Mouse (Mus musculus) embryonic facial prominence, embryonic 15.5 days (tissue): ENCODE data around the gene Itpk1. TPM values are rescaled to one million over a fixed set of nuclear protein-coding genes. Genes with fewer than 3 reads are reported as not detected.

Experiments
- ATAC-seq: fragments of 200-750 bp; cut with Nextera tagmentation; 2 replicates; pipeline ENCODE4 v1.8.0; 2017; ENCODE audit warnings: low read depth, moderate TSS enrichment; ENCODE audit not compliant: insufficient number of reproducible peaks, low FRiP score, low TSS enrichment
- H3K27ac ChIP-seq: fragments of 300-500 bp; sonication (generic); replicated peaks from 2 replicates; pipeline ENCODE4 v1.5.1; 2015; ENCODE audit warnings: mild to moderate bottlenecking, inconsistent platforms
- H3K27me3 ChIP-seq: fragments of 300-500 bp; sonication (generic); 2 replicates; pipeline ENCODE4 v1.6.1; 2015; ENCODE audit warnings: inconsistent platforms
- H3K36me3 ChIP-seq: fragments of 300-500 bp; sonication (generic); 2 replicates; pipeline ENCODE4 v1.6.1; 2015; ENCODE audit warnings: mild to moderate bottlenecking, inconsistent platforms
- H3K4me1 ChIP-seq: fragments of 300-500 bp; sonication (generic); 2 replicates; pipeline ENCODE4 v1.6.1; 2015; ENCODE audit warnings: inconsistent platforms
- H3K4me2 ChIP-seq: fragments of 300-500 bp; sonication (generic); replicated peaks from 2 replicates; pipeline ENCODE4 v1.6.1; 2015; ENCODE audit warnings: mild to moderate bottlenecking, inconsistent platforms
- H3K4me3 ChIP-seq: fragments of 300-500 bp; sonication (generic); replicated peaks from 2 replicates; pipeline ENCODE4 v1.5.1; 2015; ENCODE audit warnings: mild to moderate bottlenecking, inconsistent platforms
- H3K9ac ChIP-seq: fragments of 300-500 bp; sonication (generic); 2 replicates; pipeline ENCODE4 v1.6.1; 2015; ENCODE audit warnings: inconsistent platforms
- H3K9me3 ChIP-seq: fragments of 300-500 bp; sonication (generic); replicated peaks from 2 replicates; pipeline ENCODE4 v1.6.1; 2016; ENCODE audit warnings: inconsistent platforms
- WGBS: fragments of 180-500 bp; shearing (Covaris S2); methylation state at CpG from one replicate; pipeline ENCODE4 v1.1.7; 2015; 5-methylcytosine and 5-hydroxymethylcytosine counted together
- polyA plus RNA-seq: library from polyadenylated mRNA; unstranded; fragments of >200 nt; fragmentation: Nextera tagmentation; extraction: Ambion mirVana; gene quantifications from 2 replicates; pipeline ENCODE4 v1.2.1, GENCODE M21; 2015

Itpk1 gene
- polyA plus RNA-seq, 1 experiment from 2014 or later = 13.6 TPM

GRCm38 (mm10) chr12:102672857-102673839, 31.6 kb downstream of the Itpk1 start:
- 0 out of 2 replicates have a peak, but pooled peaks cover 6% of the 10 kb centered on the region for H3K36me3 ChIP-seq
- H3K27me3 ChIP-seq = no peaks in the 10 kb centered on the region
- peaks cover 10% of the 10 kb centered on the region; the same call in 1 of the 2 replicates for H3K4me1 ChIP-seq
- no peaks in the 10 kb centered on the region for H3K9me3 ChIP-seq
- no peak overlapping the region for H3K9ac ChIP-seq
- no peak for ATAC-seq
- no peak overlapping the region for H3K4me2 ChIP-seq
- H3K27ac ChIP-seq = no peak overlapping the region
- H3K4me3 ChIP-seq = no peak overlapping the region
- 83% methylated on average over 20 of the region's 20 CpGs for WGBS

DNA sequence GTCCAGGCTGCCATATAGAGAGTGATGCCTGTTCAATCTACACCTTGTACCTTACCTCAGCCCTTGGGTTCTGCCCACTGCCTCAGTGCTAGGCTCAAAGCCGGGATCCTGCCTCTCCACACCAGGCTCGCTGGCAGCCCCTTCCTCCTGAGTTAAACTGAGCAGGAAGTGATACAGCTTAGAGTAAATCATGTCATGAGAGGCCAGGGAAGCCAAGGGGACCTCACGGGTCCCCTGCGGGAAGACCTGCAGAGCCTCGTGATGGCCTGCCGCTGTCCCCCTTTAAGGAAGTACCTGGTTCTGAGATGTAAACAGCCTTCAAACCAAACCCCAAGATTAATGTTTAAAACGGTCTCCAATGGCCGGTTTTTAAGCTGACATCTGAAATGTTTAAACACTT, 32.6 kb downstream of the Itpk1 start:
- H3K4me2 ChIP-seq = no peak overlapping the region
- H3K4me3 ChIP-seq = no peak overlapping the region
- H3K27ac ChIP-seq = no peak overlapping the region
- no peaks in the 10 kb centered on the region for H3K9me3 ChIP-seq
- no peak overlapping the region for H3K9ac ChIP-seq
- H3K4me1 ChIP-seq = peaks cover 10% of the 10 kb centered on the region; the same call in 1 of the 2 replicates
- no peaks in the 10 kb centered on the region for H3K27me3 ChIP-seq
- H3K36me3 ChIP-seq = 0 out of 2 replicates have a peak, but pooled peaks cover 6% of the 10 kb centered on the region
- WGBS = 64% methylated on average over 8 of the region's 8 CpGs
- no peak for ATAC-seq

DNA sequence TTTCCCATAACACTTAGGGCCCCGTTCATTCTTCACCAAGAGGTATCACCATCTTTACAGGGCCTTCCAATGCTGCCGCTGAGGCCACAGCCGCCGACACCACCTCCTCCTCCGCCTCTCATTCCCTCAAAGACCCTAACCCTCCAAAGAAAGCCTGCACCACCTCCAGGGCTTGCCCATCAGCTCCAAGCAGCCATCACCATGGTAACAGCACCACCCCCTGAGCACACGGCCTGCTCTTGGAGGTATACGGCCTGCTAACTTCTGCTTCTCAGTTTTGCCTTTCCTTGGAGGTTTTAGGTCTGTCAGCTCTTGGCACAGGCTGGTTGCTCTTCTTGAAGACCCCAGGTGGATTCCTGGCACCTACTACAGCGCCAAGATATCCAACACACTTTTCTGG, 33.9 kb downstream of the Itpk1 start:
- WGBS = 62% methylated on average over 8 of the region's 8 CpGs
- Histone ChIP-seq H3K27me3 (no peaks in the 10 kb centered on the region), H3K9ac (no peak overlapping the region), H3K9me3 (no peaks in the 10 kb centered on the region), H3K4me2 (no peak overlapping the region), H3K4me1 (peaks cover 10% of the 10 kb centered on the region; the same call in 1 of the 2 replicates), H3K4me3 (no peak overlapping the region), H3K36me3 (0 out of 2 replicates have a peak, but pooled peaks cover 6% of the 10 kb centered on the region), H3K27ac (no peak overlapping the region)
- no peak for ATAC-seq

GRCm38 (mm10) chr12:102665465-102666202, 39.1 kb downstream of the Itpk1 start:
- ATAC-seq = no peak
- Histone ChIP-seq H3K9ac (no peak overlapping the region), H3K9me3 (no peaks in the 10 kb centered on the region), H3K36me3 (no peaks in the 10 kb centered on the region), H3K27me3 (no peaks in the 10 kb centered on the region), H3K4me3 (no peak overlapping the region), H3K4me2 (no peak overlapping the region), H3K4me1 (peaks cover 9% of the 10 kb centered on the region; the same call in 1 of the 2 replicates), H3K27ac (no peak overlapping the region)
- WGBS = 83% methylated on average over 10 of the region's 10 CpGs

DNA sequence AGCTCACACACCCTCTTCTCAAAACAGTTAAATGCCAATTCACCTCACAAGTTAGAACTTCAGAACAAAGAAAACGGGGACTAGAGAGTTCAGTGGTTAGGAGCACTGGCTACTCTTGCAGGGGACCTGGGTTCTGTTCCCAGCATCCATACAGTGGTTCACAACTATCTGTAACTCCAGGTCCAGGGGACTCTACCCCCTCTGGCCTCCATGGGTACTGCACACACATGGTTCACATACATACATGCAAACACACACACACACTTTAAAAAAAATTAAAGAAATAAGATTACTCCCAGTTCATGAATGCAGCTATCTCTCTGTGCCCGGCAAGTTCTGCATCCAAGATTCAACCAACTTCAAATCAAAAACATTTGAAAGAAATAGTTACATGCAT, 40.7 kb downstream of the Itpk1 start:
- Histone ChIP-seq H3K9me3 (no peaks in the 10 kb centered on the region), H3K36me3 (no peaks in the 10 kb centered on the region), H3K27ac (no peak overlapping the region), H3K9ac (no peak overlapping the region), H3K4me1 (peaks cover 9% of the 10 kb centered on the region; the same call in 1 of the 2 replicates), H3K4me3 (no peak overlapping the region), H3K4me2 (no peak overlapping the region), H3K27me3 (no peaks in the 10 kb centered on the region)
- 99% methylated on average over 2 of the region's 2 CpGs for WGBS
- ATAC-seq = no peak

DNA sequence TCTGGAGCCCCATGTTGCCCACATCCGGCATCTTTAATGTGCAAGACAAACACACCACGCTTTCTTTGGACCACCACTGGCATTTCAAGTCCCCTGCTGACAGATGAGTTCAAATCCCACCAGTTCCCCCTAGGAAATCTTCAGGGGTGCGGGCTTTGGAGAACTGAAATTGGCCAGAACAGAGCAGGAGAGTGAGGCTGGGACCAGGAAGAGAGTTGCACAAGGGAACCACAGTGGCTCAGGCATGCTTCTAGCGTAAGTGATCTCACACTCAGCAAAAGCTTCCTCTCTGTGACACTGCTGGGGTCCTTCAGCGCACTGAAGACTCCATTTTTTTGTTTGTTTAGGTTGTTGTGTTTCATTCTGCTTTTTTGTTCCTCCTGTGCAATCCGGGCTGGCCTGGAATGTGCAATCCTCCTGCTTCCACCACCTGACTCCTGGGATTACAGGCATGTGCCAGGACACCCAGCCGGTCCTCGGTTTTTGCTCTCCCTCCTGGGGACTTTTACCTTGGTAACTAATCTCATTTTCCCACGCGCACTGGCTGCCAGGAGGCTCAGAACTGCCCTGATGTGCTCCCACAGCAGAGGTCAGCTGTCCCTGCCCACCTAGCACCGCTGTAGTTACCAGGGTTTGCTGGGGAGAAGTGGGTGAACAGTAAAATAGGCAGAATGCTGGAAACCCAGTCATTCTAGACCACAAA, 41.2 kb downstream of the Itpk1 start:
- Histone ChIP-seq H3K27ac (no peak overlapping the region), H3K4me2 (no peak overlapping the region), H3K9me3 (no peaks in the 10 kb centered on the region), H3K4me1 (peaks cover 9% of the 10 kb centered on the region; the same call in 1 of the 2 replicates), H3K4me3 (no peak overlapping the region), H3K27me3 (no peaks in the 10 kb centered on the region), H3K9ac (no peak overlapping the region), H3K36me3 (no peaks in the 10 kb centered on the region)
- 79% methylated on average over 11 of the region's 11 CpGs for WGBS
- no peak for ATAC-seq

- Histone ChIP-seq H3K9me3 (no peaks in the 10 kb centered on the region), H3K27me3 (no peaks in the 10 kb centered on the region), H3K27ac (no peak overlapping the region), H3K4me2 (no peak overlapping the region), H3K36me3 (no peaks in the 10 kb centered on the region), H3K4me1 (peaks cover 11% of the 10 kb centered on the region; the same call in 1 of the 2 replicates), H3K4me3 (no peak overlapping the region), H3K9ac (no peak overlapping the region)
- ATAC-seq = no peak
- WGBS = 63% methylated on average over 7 of the region's 7 CpGs
These were observed 43.0 kb downstream of the Itpk1 start for GRCm38 (mm10) chr12:102661772-102662171.

GRCm38 (mm10) chr12:102660906-102661651, 43.7 kb downstream of the Itpk1 start:
- H3K36me3 ChIP-seq = no peaks in the 10 kb centered on the region
- no peak overlapping the region for H3K4me3 ChIP-seq
- H3K4me2 ChIP-seq = no peak overlapping the region
- no peaks in the 10 kb centered on the region for H3K27me3 ChIP-seq
- no peak overlapping the region for H3K9ac ChIP-seq
- WGBS = 86% methylated on average over 8 of the region's 8 CpGs
- ATAC-seq = no peak
- H3K27ac ChIP-seq = no peak overlapping the region
- H3K9me3 ChIP-seq = no peaks in the 10 kb centered on the region
- peaks cover 17% of the 10 kb centered on the region for H3K4me1 ChIP-seq

DNA sequence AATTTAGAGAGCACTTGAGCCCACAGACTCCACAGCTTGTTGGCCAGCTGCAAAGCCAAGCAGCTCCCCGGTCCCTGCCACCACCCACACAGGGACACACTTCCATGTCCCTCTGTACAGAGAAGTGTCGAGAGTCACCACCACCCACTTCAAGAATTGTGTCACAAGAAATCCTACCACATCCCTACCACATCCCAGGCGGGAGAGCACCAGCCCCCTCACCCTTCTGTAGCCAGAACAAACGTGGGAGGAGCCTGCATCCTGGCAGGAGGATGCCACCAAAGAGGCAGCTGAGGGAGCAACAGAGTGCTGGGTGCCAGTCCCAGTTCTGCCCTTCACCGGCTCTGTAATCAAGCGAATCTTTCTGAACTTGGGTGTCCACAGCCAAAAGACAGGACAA, 51.7 kb downstream of the Itpk1 start:
- Histone ChIP-seq H3K4me2 (no peak overlapping the region), H3K4me1 (peaks cover 45% of the 10 kb centered on the region), H3K27me3 (no peaks in the 10 kb centered on the region), H3K36me3 (no peaks in the 10 kb centered on the region), H3K9me3 (no peaks in the 10 kb centered on the region), H3K9ac (no peak overlapping the region), H3K27ac (no peak overlapping the region), H3K4me3 (no peak overlapping the region)
- ATAC-seq = no peak
- 67% methylated on average over 6 of the region's 6 CpGs for WGBS

DNA sequence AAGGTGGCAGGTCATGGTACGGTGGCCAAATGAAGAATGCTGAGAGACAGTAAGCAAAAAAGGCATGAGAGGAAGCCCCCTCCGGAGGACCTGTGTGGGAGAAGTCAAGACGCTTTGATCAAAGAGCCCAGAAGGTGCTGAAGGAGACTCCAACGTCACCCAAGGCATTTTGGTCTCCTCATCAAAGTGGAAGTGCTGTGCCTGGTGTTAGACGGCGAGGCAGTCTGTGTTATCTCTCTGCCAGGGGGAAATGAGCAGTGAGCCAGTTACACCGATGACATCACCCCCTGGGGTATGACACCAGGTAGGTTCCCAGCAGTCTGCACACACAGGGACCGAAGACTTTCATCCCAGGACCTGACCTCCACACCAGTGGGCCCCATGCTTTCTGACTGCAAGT, 52.3 kb downstream of the Itpk1 start:
- H3K4me2 ChIP-seq = no peak overlapping the region
- H3K9ac ChIP-seq = no peak overlapping the region
- H3K9me3 ChIP-seq = no peaks in the 10 kb centered on the region
- 54% methylated on average over 8 of the region's 8 CpGs for WGBS
- H3K4me1 ChIP-seq = peaks cover 49% of the 10 kb centered on the region
- no peaks in the 10 kb centered on the region for H3K27me3 ChIP-seq
- no peak for ATAC-seq
- no peaks in the 10 kb centered on the region for H3K36me3 ChIP-seq
- H3K27ac ChIP-seq = no peak overlapping the region
- no peak overlapping the region for H3K4me3 ChIP-seq
